Mouse (Mus musculus): ENCODE results near the gene Slc2a4. TPM values are rescaled to one million over a fixed set of nuclear protein-coding genes. Genes with fewer than 3 reads are reported as not detected.

Gene Slc2a4
- 17.0 and 17.4 TPM in 2 replicates for polyA plus RNA-seq (2012; rRNA removed)
- polyA plus RNA-seq (2014; fragmentation: Nextera tagmentation; extraction: Ambion mirVana), result 12.6 and 14.0 TPM in 2 replicates

DNA sequence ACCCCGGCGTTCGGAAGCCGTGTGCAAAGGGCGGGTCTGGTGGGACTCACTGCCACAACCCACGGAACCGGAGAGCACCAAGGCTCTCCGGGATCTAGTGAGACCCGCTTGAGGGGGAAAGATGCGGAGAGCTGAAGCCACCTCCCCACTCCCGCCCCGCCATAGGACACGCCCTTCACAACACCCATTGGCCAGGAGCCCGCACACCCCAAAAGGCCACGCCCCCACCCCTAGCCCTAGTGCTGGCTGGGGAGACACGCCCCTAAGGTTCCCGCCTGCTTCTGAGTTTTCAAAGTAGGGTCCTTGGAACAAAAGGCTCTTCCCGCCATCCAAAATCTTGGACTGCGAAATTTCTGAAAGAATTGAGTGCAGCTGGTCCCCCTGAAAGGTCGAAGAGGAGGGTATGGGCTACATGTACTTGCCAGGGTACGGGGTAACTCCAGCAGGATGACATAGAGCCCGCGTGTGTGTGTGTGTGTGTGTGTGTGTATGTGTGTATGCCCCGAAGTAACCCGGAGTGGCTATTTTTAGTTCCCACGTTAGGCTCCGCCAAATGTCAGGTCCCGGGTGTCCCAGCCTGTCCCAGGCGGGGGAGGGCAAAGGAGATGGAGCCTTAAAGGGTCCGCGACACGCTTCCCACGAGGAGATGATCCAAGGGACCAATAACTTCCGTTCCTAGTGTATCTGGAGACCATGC, at the start of gene Slc2a4:
TSS of gene Slc2a4 (minus strand) at position 123 of the 697 bp plus-strand sequence.
- peak within 1 kb of the TSS; percentile 95 for H3K27ac ChIP-seq
- no peaks in the 10 kb centered on the region; the same call in 1 of the 2 replicates for H3K27me3 ChIP-seq (ENCODE audit: control insufficient read depth, insufficient read depth, low read length)
- peak; percentile 87 for ATAC-seq (ENCODE audit: insufficient read depth)
- peak within 1 kb of the TSS; percentile 83 for H3K4me2 ChIP-seq (ENCODE audit: low read depth)
- peak; percentile 93 to 95 (median 93) for DNase-seq (ENCODE audit: low read depth in 3 of 3, low spot score in 3 of 3)
- H3K36me3 ChIP-seq (replicated peaks; ENCODE audit: control insufficient read depth, insufficient read depth, low read depth), result peaks cover 22% of the 10 kb centered on the region
- no peak for TF ChIP-seq CTCF (IDR thresholded peaks at IDR 0.05; ENCODE audit: low read depth)
- no peak for TF ChIP-seq EP300 (IDR thresholded peaks at IDR 0.05; ENCODE audit: low read depth)
- H3K4me3 ChIP-seq (ENCODE audit: insufficient read depth in 1 of 2, low read depth in 2 of 2, low read length in 2 of 2), result peak within 1 kb of the TSS; percentile 88 to 94
- WGBS (ENCODE audit: insufficient replicate concordance), result 1% methylated on average over 34 of the region's 34 CpGs
- no peaks in the 10 kb centered on the region for H3K9me3 ChIP-seq (ENCODE audit: control insufficient read depth, low read length)
- peak within 1 kb of the TSS; percentile 96 for H3K9ac ChIP-seq (replicated peaks)
- peaks cover 20 to 27% of the 10 kb centered on the region in 2 experiments for H3K4me1 ChIP-seq (replicated peaks; ENCODE audit: control insufficient read depth in 2 of 2, insufficient read depth in 2 of 2, low read length in 1 of 2)

DNA sequence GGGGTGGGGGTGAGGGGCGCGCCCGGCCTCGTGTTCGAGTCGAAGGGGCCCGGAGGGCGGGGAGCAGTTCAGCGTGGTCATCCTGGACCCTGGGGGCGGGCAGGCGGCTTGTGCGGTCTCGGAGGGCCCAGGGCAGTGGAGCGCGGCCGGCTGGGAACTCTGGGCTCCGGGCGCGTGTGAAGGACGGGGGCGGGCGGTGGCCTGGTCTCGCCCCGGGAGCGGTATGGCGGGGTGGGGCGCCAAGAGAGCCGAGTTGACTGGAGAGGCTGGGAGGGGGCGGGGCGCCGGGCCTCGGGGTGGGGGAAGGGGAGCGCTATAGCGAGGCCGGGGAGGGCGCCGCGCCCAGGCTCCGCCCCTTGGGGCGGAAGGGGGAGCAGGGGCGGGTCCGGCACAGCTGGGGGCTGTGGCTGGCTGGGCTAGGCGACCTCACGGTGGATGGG, 49.1 kb upstream of the Slc2a4 start:
- peak; percentile 68 for ATAC-seq (ENCODE audit: insufficient read depth)
- WGBS (ENCODE audit: insufficient replicate concordance), result under 1% methylated on average over 38 of the region's 44 CpGs
- peak; percentile 73 to 78 (median 76) for DNase-seq (ENCODE audit: low read depth in 3 of 3, low spot score in 3 of 3)
- H3K4me2 ChIP-seq (ENCODE audit: low read depth), result peak overlapping the region; percentile 91
- H3K9ac ChIP-seq (replicated peaks), result peak overlapping the region; percentile 100
- H3K4me3 ChIP-seq (ENCODE audit: insufficient read depth in 1 of 2, low read depth in 2 of 2, low read length in 2 of 2), result peak overlapping the region; percentile 90 to 97
- H3K27me3 ChIP-seq (ENCODE audit: control insufficient read depth, insufficient read depth, low read length), result no peaks in the 10 kb centered on the region
- H3K9me3 ChIP-seq (ENCODE audit: control insufficient read depth, low read length), result no peaks in the 10 kb centered on the region
- H3K27ac ChIP-seq, result peak overlapping the region; percentile 95
- no peak for TF ChIP-seq CTCF (IDR thresholded peaks at IDR 0.05; ENCODE audit: low read depth)
- TF ChIP-seq EP300 (IDR thresholded peaks at IDR 0.05; ENCODE audit: low read depth), result no peak
- H3K36me3 ChIP-seq (replicated peaks; ENCODE audit: control insufficient read depth, insufficient read depth, low read depth), result peaks cover 40% of the 10 kb centered on the region
- peaks cover 22 to 34% of the 10 kb centered on the region in 2 experiments for H3K4me1 ChIP-seq (replicated peaks; ENCODE audit: control insufficient read depth in 2 of 2, insufficient read depth in 2 of 2, low read length in 1 of 2)

DNA sequence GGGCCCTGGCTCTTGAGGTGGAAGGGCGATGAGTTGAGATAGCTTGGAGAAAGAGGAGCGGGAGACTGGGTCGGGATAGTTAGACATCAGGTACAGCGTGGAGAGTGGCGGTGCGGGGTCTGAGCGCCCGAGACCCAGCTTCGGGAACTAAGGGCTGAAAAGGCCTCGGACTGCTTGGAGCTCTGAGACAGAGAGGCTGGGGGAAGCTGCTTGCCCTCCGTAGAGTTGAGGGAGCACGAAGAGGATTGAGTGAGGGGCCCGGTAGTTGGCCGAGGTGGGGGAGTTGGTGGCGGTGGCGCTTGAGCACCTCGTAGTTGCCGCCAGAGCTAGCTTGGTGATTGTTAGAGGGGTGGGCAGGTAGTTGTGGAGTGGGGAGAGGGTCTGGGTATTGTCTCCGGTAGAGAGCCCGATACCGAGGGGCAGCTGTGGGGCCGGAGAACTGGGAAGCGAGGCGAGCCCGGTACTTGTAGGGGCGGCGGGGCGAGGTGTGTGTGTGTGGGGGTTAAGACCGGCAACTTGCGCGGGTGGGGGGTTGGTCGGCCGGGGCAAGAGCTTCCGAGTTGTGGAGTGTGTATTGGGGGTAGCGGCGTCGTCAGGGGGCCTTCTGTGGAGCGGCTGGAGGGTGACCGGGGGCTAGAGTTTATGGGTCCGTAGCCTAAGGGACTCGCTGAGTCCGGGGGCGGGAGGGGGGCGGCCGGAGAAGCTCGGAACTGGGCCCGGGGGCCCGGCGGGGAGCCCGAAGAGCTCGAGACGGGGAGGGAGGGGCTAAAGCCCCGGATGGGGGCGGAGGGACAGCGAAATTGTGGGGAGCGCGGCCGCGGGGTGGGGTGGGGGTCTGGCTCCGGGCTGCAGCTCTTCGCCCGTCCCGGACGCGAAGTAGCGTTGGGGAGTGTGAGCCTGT, 48.4 kb upstream of the Slc2a4 start:
- Histone ChIP-seq H3K9ac (replicated peaks) (peak overlapping the region; percentile 100), H3K4me1 (replicated peaks; ENCODE audit: control insufficient read depth in 2 of 2, insufficient read depth in 2 of 2, low read length in 1 of 2) (peaks cover 21 to 29% of the 10 kb centered on the region in 2 experiments), H3K27ac (peak overlapping the region; percentile 95), H3K36me3 (replicated peaks; ENCODE audit: control insufficient read depth, insufficient read depth, low read depth) (peaks cover 40% of the 10 kb centered on the region), H3K4me2 (ENCODE audit: low read depth) (peak overlapping the region; percentile 91), H3K27me3 (ENCODE audit: control insufficient read depth, insufficient read depth, low read length) (no peaks in the 10 kb centered on the region), H3K9me3 (ENCODE audit: control insufficient read depth, low read length) (no peaks in the 10 kb centered on the region), H3K4me3 (ENCODE audit: insufficient read depth in 1 of 2, low read depth in 2 of 2, low read length in 2 of 2) (peak overlapping the region; percentile 90 to 97)
- ATAC-seq (ENCODE audit: insufficient read depth) (peak; percentile 11), DNase-seq (ENCODE audit: low read depth in 3 of 3, low spot score in 3 of 3) (no peak)
- TF ChIP-seq EP300 (IDR thresholded peaks at IDR 0.05; ENCODE audit: low read depth) (no peak), CTCF (IDR thresholded peaks at IDR 0.05; ENCODE audit: low read depth) (no peak)
- WGBS (ENCODE audit: insufficient replicate concordance), result under 1% methylated on average over 65 of the region's 66 CpGs

DNA sequence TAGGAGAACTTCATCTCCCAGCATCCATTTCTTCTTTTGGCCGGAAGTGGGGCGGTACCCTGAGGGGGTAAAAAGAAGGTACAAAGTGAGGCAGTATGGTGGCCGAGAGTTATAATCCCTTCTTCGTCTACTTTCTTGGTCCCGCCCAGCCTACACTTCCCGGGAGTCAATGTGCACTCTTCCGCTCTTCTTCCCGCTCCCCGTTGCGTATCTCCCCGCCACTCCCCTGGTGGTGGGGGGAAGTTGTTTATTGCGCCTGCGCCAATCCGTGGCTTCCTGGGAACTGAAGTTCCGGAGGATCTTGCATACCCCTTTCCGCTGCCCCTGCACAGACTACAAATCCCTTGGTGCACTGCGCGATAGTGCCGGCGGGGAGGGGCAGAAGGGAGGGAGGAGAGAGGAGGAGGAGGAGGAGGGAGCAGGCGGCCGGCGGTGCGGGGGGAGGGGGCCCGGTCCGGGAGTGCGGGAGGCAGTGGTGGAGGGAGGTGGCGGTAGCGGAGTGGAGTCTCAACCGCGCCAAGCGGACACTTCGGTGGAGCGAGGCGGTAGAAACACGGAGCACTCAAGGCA, 47.5 kb upstream of the Slc2a4 start, which contains the start of gene Phf23:
TSS of gene Phf23 (plus strand) at position 387 of the 570 bp plus-strand sequence.
- Histone ChIP-seq H3K4me2 (ENCODE audit: low read depth) (peak within 1 kb of the TSS; percentile 91), H3K27ac (peak within 1 kb of the TSS; percentile 95), H3K4me3 (ENCODE audit: insufficient read depth in 1 of 2, low read depth in 2 of 2, low read length in 2 of 2) (peak within 1 kb of the TSS; percentile 90 to 97), H3K4me1 (replicated peaks; ENCODE audit: control insufficient read depth in 2 of 2, insufficient read depth in 2 of 2, low read length in 1 of 2) (peaks cover 17 to 27% of the 10 kb centered on the region in 2 experiments), H3K36me3 (replicated peaks; ENCODE audit: control insufficient read depth, insufficient read depth, low read depth) (peaks cover 40% of the 10 kb centered on the region), H3K9ac (replicated peaks) (peak within 1 kb of the TSS; percentile 100), H3K27me3 (ENCODE audit: control insufficient read depth, insufficient read depth, low read length) (no peaks in the 10 kb centered on the region), H3K9me3 (ENCODE audit: control insufficient read depth, low read length) (no peaks in the 10 kb centered on the region)
- DNase-seq (ENCODE audit: low read depth in 3 of 3, low spot score in 3 of 3) (peak; percentile 98 to 99 (median 98)), ATAC-seq (ENCODE audit: insufficient read depth) (peak; percentile 76)
- under 1% methylated on average over 36 of the region's 36 CpGs for WGBS (ENCODE audit: insufficient replicate concordance)
- TF ChIP-seq CTCF (IDR thresholded peaks at IDR 0.05; ENCODE audit: low read depth) (peak; percentile 80), EP300 (IDR thresholded peaks at IDR 0.05; ENCODE audit: low read depth) (no peak)

Measured in liver, embryonic 14.5 days (tissue).